Mouse (Mus musculus) ES-E14 (cell line): ENCODE results near the gene Ppia.

ENCODE experiments used
- CHD2 ChIP-seq: IDR thresholded peaks from 2 replicates; pipeline ENCODE4 v1.6.1; 2014; ENCODE audit warnings: mild to moderate bottlenecking, low read depth, low read length, inconsistent platforms
- ZC3H11A ChIP-seq: IDR thresholded peaks from 2 replicates; pipeline ENCODE4 v1.6.1; 2012; ENCODE audit warnings: low read depth, mild to moderate bottlenecking, inconsistent platforms, low read length, borderline replicate concordance
- ZNF384 ChIP-seq: IDR thresholded peaks from 2 replicates; pipeline ENCODE4 v1.6.1; 2012; ENCODE audit warnings: low read depth, low read length, inconsistent platforms

GRCm38 (mm10) chr11:6436442-6436841 lies 21.2 kb downstream of the Ppia start:
- TF ChIP-seq ZC3H11A (peak; percentile 57), CHD2 (no peak), ZNF384 (no peak)
